Mouse (Mus musculus) testis, postnatal 14 days (tissue): Measurements from ENCODE around the gene Me1.

Experiments
- DNase-seq: peaks from one replicate; pipeline ENCODE4 v3.0.0; 2021; ENCODE audit warnings: low spot score

The Me1 gene

DNA sequence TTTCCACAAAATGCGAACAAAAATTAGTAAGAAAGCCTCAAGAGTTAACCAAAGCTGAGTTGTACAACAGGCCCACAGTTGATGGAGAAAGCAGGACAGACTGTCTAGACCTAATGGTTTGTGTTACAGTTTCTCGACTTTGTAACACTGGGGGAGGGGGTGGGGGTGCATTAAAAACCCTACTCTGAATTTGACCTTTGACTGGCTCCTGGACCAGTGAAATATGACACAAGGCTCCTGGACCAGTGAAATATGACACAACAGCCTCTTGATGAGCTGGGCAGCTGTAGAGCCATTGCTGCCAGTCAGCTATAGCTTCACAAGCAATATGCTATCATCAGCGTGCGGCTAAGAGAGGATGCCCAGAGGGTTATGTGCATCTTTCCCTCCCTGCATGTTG is 37.4 kb downstream of the Me1 start:
- no peak for DNase-seq

DNA sequence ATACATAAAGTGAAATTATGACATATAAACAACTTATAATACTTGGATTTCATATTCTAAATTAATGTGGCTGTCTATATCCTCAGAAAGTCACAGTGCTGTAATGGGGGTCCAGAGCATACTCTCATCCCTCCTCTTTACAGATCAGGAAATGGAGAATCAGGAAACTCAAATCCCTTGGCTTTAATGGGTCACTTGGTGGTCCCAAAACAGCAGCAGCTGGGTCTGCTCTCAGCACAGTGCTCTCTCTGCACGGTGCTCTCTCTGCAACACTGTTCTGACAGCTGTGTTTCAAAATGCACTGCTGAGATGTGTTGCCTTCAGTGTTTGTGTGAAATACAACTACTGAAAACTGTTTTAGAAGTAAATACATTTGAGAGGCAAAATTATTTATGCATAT is 43.6 kb downstream of the Me1 start:
- no peak for DNase-seq

DNA sequence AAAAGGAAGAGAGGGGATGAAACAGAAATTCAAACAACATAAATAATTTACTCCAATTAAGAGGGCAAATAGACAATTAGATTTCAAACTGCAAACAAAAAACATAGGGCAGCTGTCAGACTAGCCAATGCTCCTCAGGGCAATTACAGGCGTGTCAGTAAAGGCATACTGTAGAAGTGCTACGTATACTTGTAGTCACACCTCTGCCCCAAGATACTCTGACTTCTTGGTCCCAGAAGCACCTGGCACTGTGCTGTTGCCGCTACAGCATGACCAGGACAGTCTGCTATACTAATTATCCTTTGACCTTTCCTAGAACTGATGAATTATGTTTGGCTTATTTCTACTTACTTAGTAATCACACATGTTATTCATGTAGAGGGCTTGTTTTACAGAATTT is 44.5 kb downstream of the Me1 start:
- no peak for DNase-seq

DNA sequence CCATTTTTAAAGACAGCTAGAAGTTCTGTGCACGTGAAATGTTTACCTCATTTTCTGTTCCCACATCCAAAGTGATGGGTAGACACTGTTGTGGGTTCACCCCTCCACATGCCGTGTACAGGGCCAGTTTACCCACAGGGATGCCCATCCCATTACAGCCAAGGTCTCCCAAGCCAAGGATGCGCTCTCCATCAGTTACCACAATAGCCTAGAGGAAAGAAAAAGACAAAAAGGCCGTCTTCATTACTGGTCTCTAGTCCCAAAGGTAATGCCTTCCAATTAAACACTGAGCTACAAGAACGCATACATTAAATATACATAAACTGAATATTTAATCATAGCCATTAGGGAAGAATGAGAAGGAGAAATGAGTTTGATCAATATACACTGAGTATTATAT is 44.9 kb downstream of the Me1 start:
- DNase-seq: no peak

DNA sequence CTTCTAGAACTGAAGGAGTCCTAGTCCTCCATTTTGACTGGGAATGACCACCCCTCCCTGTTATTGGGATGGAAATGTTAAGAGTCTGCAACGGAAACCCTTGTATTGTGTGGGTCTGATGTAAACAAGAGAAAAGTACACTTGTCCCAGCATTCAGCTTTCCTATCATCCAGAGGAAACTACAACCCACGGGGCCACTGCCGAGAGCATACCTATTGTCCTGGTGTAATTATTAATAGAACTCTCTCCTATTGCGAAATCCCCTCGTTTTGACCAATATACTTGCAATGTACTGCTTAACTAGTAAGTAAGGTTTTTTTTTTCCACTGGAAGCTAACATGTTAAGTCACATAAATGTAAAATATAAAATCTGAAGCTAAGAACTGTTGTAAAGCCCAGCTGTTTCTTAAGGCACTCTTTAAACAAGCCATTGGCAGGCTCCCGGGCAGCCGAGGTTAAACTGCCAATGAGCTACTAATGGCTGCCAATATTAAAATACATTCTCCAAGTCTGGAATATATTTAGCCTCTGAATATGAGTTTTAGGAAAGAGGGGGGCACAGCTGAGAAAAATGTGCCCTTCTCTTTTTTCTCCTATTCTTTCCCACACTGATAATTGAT is 47.7 kb downstream of the Me1 start:
- no peak for DNase-seq

DNA sequence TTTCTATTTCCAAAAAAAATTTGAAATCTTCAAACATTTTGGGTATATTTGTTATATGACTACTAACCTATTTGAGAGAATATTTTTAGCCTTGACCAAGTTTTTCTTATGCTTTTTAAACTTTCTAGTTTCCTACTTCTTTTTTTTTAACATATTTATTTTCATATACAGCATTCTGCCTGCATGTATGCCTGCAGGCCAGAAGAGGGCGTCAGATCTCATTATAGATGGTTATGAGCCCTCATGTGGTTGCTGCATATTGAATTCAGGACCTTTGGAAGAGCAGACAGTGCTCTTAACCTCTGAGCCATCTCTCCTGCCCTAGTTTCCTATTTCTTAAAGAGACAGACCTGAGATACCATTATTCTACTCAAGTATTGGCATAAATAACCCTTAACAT is 48.9 kb downstream of the Me1 start:
- DNase-seq: no peak

DNA sequence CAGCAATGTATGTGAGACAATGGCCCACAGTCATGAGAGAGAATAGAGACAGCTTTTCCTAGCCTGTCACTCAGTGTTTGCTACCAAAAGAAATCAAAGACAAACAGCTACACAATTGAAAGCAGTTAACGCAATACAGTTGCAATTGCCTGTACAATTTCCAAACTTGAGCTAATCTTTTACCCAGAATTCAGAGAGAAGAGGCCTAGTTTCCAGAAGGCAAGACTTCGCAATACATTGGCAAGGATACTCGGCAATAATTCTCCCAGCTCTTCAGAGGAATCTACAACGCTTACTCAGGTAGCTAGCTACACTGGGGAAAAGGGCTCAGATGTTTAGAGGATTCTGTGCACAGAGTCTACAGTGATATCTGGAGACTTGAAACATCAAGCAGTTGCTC is 52.3 kb downstream of the Me1 start:
- DNase-seq: no peak

DNA sequence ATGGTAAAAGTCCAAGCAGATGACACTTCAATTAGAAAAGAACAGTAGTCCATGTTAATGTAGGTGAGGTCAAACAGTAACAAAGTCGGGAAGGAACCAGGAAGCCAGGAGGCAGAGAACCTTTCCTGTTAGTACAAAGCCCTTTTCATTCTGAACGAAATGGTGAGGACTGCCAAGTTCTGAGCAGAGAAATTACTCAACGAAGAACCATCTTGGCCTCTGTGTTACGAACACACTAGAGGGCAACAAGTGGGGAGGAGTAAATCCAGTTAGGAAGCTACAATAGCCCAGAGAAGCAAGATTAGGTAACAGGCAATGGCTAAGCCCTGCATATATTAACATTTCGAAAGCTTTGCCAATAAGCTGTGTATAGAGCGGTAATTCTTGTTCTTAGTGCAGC is 57.0 kb downstream of the Me1 start:
- DNase-seq: no peak

DNA sequence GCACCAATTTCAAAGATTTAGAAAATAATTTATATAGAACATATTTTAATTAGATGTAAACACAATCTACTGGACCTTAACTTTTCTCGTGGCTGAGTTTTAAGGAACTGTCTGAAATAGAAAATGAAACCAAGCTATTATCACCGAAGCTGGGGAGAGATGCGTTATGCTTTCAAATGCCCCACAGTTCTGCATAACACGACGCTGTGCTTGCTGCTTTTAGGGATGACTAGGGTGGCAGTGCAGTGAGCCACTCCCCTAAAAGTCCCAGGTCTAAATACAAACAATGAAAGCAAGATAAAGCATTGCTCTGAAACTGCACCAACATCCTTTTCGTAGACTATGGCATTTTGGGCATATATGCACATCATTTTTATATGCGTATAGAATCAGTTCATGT is 64.6 kb downstream of the Me1 start:
- no peak for DNase-seq

DNA sequence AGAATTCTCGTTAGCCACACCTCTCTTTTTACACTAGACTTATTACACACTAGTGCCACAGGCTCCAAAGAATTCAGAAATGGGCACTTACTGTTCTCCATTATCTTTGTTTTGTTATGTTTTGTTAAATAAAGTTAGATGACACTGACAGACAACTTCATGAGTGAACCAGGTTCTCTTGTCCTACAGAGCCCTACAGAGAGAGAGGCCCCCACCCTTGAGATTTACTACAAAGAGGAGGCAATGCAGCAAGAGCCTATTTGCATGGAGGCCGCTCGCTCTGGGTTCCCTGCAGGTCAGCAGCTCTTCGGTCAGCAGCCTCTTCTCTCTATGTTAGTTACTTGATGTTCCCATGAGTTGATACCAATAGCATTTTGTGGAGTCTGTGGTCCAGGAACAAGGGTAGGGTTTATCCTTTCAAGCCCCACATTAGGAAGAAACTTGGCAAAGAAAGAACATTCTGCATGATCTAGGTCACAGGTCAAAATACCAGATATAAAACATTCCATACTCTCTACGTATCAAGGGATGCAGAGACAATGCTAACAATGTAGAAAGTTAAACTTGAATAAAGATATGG is 65.3 kb downstream of the Me1 start:
- DNase-seq: no peak

DNA sequence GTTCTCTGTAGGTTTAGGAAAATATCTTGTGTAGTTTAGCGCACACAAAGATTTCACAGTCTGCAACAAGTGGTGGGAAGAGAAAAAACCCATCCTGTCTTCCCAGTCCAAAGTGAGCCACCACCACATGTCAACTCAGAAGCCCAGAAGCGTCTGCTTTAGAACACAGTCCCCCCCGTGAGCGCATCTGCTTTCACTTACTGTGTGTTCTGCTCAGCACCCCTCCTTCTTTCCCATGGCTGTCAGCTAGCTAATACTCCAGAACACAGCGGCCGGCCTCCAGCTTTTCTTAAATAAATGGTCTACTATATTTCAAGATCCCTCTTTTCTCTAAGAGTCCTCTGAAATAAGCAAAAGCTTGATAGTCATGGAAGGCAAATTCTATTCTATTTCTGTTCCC is 66.4 kb downstream of the Me1 start:
- DNase-seq: no peak

DNA sequence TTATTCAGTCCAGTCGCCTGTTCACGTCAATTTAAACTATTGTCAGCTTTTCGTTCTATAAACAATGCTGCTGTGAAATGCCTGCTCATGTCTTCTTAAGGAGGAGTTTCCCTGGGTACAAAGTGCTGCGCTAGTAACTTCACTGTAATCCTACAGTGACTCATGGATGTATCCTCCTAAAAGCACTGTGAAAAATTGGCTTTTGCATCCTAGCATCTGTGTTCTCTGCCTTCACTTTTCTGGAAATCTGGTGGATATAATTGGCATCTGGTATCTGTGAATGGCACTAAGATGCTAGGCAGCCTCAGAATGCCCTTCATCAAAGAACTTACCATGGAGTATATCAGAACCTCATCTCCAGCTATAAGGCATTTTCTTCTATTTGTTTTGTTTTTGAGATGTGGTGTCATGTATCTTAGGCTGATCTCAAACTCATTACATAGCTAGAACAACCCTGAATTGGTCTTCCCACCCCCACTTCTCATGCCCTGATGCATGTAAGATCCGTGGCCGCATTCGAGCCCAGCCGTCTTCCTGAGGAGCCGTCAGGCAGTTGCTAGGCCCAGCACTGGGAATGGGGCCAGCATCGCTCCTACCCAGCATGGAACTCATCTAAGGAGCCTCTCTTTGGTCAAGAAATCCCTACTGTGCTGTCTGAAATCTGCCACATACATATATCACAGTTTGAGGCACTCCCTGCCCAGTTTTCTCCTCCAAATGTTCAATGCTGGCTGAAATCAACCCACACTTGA is 67.8 kb downstream of the Me1 start:
- DNase-seq: no peak

DNA sequence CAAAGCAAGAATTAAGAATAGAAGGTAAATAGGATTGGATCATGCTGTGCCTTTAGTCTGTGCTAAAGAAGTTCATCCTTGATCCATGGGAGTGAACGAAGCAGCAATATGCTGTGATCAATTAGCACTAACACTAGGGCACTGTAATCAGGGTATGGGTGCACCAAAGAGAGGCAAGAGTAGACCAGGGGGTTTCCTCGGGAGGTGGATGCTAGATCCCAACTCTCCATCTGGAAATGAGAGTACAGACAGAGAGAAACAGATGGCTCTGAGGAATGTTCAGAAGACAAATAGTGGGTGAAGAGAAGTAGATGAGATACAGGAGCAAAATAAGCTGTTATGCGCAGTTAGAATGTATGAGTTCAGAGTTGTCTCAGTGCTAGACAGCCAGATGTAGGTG is 68.8 kb downstream of the Me1 start:
- no peak for DNase-seq

DNA sequence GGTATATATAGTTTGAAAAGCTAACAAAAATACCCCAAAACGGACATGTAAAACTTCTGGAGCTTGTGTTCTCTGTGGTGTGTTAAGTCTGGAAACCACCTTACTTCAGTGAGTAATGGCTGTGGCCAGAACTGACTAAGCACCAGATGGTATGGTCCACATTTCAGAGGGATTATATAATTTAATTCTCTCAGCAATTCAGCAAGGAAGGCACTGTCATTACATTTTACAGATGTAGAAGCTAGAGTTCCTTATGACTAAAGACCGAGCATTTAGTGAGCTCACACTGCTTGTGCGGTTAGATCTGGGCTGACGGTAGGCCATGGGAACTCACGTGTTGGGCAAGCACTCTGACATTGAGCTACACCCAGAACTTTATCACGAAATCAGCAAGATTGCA is 71.0 kb downstream of the Me1 start:
- DNase-seq: no peak

DNA sequence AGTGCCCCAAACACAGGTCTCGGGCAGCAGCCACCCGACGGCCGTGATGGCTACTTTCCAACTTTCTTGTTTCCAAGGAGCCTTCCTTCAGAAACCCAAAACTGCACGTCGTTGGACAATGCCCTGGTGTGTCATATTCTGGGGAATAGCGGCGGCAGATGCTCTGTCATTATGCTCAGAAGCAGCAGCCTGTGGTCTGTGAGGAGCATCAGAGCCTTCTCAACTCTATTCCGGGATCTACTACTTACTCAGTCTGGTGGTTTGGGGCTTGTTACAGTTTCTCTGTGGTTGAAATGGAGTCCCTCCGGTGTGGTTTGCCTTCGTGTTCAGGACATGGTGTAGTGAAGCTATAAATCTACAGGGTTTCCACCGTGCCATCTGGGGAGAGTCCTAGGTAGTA is 71.7 kb downstream of the Me1 start:
- DNase-seq: no peak

DNA sequence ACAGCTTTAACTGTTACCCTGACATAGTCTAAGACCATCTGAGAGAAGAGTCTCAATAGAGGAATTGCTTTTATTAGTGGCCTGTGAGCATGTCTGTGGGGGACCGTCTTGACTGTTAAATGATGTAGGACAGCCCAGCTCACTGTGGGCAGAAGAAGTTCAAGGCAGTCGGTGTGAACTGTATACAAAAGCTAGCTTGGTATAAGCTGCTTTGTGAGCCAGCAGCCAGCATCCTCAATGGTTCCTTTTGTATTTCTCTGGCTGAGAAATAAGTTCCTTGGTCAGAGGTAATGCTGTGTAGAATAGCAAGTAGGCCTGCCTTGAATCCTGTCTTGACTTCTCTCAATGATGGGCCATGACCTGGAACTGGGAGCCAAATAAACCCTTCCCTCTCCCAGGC is 73.7 kb downstream of the Me1 start:
- DNase-seq: no peak

DNA sequence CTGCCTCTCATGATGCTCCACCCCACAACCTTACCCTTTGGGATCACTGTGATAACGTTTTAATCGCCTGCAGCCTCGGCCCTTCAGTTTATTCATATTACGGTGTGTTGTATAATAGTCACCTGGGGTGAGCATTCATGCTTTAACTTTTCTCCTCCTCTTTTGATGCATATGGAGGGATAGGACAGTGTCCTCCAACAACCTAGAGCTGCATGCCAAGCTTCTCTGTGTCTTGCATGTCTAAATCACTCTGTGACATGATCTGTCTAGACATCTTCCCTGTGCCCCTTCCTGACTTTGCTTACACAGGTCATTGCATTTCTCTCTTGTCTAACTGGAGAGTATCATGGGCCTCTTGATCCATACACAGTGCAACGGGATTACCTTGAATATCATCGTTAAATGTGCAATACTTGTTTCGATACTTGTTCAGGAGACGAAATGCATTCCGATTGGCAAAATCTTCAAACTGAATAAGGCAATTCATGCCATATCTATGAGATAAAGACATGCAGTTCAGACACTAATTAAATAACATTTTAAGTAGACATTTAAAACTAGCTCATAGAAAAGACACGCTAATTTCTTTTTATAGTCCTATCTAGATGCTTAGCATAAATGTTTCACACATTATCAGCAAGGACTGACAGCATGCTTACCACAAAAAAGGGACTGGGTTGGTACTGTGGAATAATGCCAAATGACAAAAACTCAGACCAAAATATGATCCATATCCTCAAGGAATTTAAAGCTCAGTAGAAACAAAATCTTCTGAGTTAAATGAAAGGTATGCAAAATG is 76.2 kb downstream of the Me1 start:
- no peak for DNase-seq

DNA sequence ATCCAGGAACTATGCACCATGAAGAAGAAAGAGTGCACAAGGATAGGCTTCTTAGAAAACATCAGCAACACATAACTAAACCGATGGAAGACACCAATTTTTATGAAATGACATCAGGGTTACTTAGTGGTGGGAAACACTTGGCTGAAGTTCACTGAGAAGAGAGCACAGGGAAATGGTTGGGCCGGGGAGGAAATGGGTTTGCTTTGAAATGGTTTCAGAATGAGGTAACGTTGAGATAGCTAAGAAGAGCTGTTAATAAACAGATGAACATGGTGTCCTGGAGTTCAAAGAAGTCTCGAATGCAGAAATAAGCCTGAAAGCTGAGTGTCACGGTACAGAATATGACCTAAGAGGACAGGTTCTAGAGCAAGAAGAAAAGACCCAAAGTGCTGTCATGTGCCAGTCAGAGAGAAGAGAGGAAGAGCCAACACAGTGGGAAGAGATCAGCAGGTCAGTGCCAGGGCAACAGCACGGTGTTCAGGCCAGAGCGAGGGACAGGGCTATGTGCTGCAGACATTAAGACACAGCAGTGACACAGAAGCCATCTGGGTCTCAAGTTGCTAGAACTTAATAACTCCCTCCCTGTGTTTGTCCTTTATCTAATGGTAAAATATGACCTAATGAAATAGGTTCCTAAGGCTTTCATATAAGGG is 77.8 kb downstream of the Me1 start:
- DNase-seq: no peak

DNA sequence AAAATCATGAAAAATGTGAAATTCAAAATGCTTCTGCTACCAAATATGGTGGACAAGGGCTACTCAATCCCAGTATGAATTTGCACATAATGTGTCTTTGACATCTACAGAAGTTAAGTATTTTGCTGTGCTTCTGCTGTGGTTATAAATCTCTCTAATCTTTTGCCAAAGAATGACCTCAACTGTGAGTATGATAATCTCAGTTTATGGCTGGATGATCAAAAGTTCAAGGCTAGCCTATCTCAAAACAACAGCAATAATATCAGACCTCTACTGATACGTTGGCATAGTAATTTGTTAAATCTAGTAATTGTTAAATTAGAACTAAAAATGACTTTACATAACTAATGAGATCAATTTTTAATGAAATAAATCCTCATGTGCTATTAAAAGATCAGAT is 80.0 kb downstream of the Me1 start:
- no peak for DNase-seq

DNA sequence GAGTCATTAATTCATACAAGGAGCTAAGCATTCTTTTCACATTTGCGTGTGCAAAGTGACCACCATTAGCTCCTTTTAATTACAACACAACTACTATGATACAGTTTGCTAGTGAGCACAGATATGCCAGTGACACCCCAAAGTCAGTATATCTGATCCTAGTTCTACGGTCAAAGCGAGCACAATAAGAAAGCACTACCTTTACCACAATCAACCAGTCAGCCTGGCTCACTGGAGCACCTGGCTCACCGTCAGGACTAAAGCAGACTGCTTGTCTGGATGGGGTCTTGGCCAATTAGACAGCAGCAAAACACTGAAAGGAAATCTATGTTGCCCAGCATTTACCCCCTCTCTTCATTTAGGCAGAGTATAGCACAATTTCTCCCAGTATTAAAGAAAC is 83.7 kb downstream of the Me1 start:
- DNase-seq: no peak

DNA sequence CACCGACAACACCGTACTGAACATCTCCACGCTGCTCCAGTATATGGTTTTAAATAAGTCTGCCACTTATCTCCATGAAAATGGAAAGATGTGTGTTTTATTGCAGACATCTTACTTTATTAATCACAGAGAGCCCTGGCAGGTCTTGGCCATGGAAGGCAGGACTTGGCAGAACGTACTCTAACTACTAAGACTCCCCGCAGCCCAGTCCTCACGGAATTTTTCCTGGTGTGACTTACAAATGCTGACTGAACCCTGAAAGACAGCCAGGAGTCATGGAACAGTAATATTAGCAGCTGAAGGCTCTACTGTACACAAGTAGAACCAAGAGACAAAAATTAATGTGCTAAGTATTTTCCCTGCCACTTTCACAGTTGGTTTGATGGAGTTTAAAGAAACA is 90.0 kb downstream of the Me1 start:
- no peak for DNase-seq

DNA sequence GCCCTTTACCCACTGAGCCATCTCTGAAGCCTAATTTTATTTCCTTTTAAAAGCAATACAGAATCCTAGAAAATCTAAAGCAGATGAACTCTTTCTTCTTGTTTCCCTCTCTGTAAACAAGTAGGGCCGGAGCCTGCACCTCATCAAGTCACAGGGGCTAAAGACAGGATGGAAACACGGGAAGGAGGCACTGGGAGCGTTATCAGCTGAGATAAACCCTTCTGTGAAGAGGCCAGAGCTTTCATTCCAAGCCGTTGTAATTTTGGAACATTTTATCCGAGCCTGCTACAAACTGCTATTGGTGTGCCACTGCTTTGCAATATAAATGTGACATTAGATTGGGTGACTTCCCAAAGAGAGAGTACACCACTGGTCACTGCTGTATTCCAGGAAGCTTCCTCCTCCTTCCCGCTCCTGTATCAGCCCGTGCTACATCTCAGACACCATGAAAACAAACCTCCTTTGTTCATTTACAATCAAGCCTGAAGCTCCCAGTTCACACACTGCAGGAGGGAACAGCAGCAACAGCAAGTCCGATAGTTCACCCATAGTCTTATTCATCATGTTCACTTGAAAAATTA is 95.9 kb downstream of the Me1 start:
- peak; percentile 34 for DNase-seq
